Mouse (Mus musculus): ENCODE results near the gene Iqgap2.

The Iqgap2 gene

DNA sequence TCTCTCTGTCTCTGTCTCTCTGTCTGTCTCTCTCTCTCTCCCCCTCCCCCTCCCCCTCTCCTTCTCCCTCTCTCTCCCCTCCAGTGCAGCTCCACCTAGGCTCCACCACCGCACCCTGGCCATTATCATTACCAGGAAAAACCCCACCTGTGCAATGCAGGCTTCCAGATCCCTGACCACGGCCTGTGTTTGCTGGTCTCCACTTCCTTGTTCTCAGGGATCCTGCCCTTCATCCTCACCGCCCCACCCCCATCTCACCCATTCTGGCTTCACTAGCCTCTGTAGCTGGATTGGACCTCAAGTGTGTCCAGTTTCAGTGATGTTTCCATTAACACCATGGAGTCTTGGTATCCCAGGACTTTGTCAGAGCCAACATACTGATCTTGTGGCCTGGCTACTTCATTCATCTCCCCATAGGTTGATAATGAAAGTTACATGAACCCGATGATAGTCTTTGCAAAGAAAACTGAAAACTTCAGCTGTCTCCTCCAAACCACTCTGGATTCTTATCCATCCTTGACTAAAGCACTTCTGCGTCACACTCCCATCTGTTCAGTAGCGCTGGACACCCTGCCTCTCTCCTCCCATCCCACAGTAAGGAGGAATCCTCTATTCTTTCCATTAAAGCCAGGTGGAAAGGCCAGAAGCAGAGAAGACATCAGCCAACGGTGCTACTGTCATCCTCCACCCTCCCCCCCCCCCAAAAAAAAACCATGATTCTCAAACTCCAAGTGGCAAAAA, 62.1 kb downstream of the Iqgap2 start:
- DNase-seq (ENCODE audit: low read depth, low spot score), result no peak

DNA sequence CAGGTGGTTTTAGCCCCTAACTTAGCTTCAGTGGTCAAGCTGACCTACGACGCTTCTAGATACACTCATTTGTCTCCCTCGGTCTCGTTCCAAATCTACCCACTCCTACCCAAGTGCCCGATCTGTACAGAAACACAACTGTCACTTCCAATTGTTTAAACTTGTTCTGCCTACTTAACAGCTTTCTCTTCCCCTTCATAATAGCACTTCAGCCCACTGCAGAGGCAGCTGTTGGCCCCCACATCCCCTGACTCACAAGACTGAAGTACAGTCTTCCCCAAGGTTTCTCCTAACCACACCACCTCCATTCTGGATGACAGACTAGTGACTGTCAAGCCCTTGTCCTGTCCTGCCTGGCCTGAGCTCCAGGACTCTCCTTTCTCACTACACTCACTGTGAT, 63.1 kb downstream of the Iqgap2 start:
- DNase-seq (ENCODE audit: low read depth, low spot score), result no peak

DNA sequence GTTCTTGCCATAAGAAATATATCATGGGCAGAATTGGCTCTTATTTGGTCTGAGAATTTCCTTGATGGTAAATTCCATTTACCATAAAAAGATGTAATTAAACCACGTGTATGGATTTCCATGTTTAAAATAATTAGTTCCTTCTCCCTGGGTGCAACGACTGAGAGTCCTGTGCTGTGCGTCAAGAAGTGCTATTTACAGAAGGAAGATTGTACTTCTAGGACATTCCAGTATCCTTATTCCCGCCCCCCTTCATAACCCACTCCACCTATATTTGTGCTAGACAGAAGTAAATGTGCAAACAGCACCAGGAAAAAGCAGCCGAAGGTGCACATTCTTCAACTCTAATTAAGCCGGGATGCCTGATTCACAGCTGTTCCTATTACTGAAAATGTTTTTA, 65.5 kb downstream of the Iqgap2 start:
- DNase-seq (ENCODE audit: low read depth, low spot score), result no peak

DNA sequence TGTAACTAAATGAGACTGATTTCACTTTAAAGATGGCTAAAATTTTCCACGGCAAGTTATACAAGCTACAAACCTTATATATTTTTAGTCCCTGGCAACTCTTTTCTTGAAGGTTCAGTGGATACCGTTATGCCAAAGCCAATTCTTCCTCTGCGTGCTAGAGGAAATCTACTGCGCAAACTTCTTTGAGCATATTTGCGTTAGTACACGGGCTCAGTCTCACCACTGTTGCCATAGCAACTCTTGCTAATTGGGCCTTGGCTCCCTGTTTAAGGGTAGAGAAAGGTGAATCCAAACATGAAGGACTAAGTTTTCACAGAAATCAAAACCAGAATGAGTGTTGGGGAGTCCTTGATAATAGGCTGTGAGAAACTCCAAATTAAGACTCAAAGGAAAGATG, 68.8 kb downstream of the Iqgap2 start:
- DNase-seq (ENCODE audit: low read depth, low spot score), result no peak

DNA sequence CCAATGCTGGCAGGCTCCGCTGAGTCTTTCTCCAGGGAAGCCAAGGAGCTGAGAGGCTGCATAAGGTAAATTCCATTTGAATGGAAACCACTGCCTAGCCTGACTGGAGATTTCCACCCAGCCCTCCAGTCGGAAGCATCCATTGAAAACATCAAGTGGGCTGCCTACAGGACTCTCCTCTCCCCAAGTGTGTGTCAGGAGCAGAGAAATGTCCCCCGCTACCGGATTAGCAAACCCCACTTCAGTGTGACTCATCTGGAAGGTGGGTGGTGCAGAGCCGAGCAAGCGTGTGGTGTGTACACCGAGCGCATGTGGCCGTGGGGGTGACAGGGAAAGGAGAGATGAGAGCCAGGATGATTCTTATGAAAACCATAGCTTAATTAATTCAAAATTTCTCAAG, 71.7 kb downstream of the Iqgap2 start:
- DNase-seq (ENCODE audit: low read depth, low spot score), result no peak

DNA sequence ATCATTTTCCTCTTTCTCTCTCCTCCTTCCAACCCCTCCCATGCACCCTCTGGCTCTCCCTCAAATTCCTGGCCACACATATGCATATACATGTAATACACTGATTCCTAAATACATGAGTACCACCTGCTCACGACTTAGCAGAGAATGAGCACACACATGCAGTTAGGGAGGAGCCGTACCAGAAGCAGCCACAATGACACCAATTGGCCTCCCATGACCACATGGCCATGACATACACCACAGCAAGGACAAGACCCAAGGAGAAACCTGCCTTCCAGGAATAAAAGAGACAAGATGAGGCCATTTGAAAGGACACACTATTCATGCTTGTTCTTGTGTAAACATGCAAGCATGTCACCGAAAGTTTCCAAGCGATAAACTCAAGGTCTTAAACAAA, 72.8 kb downstream of the Iqgap2 start:
- DNase-seq (ENCODE audit: low read depth, low spot score), result no peak

DNA sequence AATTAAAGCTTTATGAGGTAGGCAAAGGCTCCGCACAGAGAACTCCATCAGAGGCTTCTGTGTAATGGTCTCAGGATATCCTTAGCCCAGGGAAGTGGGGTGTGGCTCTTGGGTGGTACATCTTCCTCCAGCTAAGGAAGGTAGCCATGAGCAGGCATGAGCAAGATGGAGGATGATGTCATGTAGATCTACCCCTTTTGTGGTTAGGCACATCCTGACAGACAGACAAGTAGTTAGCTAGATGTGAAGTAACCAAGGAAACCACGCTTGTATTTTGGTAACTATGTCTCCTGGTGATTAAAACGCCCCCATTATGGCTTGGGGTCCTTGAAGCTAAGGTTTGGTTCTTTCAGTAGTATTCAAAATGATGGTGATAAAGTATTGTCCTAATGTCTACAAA, 78.1 kb downstream of the Iqgap2 start:
- DNase-seq (ENCODE audit: low read depth, low spot score), result peak; percentile 73

DNA sequence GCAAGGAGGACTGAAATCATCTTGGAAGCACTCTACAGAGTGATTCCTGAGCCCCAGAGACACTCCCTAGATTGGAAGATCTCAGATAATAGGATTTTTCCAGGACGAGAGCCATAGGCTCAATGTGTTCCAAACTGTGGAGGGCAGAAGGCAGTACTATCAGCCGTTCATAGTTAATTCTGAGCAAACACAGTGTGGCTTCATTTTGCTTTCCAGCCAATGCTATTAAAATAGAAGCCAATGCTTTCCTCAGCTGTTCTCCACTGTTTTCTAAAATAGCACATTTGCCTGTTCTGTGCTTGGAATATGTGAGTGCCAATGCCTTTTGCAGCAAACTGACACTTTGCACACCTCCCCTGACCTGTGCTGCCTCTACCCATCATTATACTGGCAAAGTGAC, 80.9 kb downstream of the Iqgap2 start:
- no peak for DNase-seq (ENCODE audit: low read depth, low spot score)

DNA sequence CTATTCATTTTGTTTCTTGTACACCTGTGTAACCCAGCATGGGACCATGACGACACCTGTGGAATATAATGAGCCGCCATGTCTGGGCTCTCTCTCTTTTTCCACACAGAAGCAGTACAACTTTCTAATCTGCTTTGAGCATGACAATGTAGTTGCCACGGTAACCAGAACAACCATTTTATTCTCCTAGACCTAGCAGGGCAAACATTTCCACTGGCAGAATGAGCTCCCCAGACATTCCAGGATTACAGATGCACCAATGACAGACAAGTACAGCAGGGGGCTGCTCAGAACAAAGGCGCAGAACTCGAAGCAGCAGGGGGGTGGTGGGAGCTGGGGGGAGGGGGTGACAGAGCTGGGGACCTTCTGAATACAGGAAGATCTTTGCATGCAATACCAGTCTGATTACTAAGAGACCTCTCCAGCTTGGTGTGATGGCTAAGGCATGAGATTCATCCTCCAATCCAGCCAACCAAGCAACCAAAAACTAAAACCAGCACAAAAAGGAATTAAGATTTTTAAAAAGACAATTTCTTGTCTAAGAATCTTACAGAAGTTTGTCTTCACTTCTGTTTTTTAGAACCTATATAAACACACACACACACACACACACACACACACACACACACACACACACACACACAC, 84.5 kb downstream of the Iqgap2 start:
- no peak for DNase-seq (ENCODE audit: low read depth, low spot score)

DNA sequence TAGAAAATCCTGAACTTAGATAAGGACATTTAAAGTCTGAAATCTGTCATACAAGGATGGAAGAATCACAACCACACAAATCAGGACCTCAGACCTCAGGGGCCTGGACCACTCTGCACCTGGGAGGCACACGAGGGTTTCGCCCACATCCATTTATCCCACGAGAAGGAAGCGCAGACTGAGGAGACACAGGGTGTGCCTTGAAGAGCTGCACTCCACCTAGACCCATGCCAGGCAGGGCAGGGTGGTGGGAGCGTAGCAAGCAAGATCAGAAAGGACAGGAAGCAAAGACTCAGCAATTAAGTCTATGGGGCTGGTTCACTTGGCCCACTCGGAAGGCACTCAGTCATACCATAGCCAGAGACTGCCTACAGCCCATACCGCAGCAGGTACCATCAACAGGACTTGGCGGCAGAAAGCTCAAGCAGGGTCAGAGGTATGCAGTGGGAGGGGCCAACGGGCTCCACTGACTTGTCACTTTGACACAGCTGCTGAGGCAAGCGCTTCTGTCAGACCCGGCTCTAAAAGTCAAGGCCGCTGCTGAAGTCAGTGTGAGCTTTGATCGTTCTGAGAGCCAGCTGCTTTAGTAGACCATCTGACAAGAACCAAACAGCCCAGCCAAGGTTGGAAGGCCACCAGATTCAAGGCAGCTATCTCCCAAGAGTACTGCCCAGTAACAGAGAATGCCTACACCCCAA, 86.1 kb downstream of the Iqgap2 start:
- DNase-seq (ENCODE audit: low read depth, low spot score), result no peak

DNA sequence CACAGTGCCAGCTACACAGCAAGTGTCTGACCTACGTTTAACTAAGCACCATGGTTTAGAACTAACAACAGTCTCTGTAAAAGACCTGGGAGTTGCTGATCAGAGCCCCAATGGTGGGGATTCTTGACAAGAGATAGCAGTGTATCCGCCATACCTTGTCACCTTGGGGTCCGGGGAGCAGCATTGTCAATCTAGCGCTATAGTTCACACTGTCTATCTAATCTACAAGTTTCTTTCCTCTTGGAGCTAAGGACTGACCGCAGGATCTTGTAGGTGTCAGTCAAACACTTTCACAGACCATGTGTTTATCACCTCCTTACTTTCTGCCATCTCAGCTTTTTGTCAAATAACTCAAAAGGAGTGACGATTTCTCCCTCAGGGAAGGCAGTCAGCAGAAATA, 87.6 kb downstream of the Iqgap2 start:
- no peak for DNase-seq (ENCODE audit: low read depth, low spot score)

DNA sequence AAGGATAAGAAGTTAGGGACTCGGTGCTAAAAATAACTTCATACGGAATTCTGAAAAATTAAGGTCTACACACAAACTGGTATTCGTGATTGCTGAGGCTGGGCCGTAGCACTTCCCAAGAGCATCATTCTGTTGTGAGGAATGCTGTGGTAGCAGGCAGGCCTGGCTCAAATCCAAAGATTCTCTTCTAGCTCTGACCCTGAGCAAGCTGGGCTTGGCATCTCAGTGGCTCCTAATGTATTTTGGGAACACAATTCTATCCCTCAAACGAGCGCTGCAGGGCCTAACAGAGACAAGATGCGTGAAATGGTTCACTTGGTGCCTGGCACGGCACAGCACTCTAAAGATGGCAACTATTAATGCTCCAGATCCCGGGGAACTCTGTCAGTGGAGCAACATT, 90.8 kb downstream of the Iqgap2 start:
- no peak for DNase-seq (ENCODE audit: low read depth, low spot score)

DNA sequence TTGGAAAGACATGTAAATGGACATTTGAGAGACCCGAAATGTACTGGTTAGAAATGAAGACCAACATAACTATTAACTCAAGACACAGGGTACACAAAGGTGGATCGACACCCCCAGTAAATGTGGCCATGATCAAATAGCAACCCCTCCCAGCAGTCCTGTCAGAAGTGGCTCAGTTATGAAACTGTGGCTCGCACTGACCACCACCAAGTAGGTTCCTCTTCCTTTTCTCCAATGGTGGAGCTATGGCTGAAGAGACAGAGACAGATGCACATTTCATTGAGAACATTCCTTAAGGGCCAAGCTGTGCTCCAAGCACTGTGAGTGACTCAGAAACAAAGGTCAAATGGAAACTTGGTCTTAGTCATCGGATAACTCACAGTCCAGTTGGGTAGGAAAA, 92.4 kb downstream of the Iqgap2 start:
- no peak for DNase-seq (ENCODE audit: low read depth, low spot score)

DNA sequence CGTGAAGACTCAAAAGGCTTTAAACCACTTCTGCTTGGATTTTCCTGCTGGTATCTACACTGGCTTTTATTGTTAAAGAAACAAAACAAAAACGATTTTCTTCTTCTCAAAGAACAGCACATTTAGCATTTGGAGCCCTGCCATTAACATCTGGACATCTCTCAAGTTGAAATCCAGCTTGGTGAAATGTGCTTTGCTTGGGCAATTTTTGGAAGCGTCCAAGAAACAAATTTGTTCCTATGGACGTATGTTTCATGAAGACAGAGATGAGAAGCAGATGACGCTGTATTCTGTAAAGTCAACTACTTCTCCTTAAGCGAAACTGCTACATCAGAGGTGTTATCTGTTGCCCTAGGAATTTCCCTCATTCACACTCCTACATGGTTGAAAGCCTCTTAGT, 93.0 kb downstream of the Iqgap2 start:
- no peak for DNase-seq (ENCODE audit: low read depth, low spot score)

DNA sequence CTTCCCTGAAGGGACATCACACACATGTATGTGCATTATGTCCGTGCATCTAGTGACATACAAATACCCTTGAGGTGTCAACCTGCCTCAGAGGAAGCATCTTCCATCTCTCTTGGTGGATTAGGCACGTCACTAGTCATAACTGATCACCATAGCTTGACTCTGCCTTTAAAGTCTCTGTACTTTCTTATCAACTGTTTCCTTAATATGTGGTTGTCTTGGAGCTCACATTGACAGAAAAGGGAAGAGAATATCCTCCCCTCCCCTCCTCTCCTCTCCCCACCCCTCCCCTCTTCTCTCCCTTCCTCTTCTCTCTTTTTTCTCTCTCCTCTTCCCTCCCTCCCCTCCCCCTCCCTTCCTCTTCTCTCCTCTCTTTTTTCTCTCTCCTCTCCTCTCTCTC, 94.2 kb downstream of the Iqgap2 start:
- no peak for DNase-seq (ENCODE audit: low read depth, low spot score)

DNA sequence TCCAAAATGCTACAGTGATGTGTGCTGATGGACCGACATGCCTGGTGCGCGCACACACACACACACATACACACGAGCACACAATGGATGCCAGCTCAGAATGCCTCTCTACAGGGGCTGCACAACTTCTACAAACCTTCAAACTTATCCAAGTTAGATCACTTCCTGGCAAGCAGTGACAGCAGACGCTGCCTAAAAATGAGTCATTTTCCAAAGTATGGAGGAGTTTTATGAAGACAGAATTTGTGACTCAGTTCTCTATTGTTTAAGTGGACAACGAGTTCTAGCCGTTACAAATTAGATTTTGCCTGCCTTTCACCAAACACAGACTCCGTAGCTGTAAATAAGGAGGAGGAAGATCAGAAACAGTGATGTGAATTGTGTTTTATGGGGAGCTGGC, 97.4 kb downstream of the Iqgap2 start:
- DNase-seq (ENCODE audit: low read depth, low spot score), result no peak

DNA sequence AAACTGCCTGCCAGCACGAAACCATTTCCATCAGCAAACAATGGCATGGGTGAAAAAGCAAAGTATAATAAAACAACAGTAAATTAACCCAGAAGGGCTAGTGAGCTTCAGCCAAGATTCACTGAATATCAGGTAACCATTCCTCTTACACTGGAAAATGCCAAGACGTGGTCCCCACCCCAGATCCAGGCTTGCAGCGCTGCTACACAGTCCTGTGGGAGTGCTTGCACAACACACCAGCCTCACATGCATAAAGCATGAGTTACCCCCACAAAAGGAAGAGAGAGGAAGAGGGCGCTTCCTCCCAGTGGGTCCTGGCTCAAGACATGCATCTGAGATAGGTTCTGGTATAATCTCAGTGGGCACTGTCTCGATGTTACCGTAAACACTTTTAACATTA, 100.8 kb downstream of the Iqgap2 start:
- DNase-seq (ENCODE audit: low read depth, low spot score), result no peak

DNA sequence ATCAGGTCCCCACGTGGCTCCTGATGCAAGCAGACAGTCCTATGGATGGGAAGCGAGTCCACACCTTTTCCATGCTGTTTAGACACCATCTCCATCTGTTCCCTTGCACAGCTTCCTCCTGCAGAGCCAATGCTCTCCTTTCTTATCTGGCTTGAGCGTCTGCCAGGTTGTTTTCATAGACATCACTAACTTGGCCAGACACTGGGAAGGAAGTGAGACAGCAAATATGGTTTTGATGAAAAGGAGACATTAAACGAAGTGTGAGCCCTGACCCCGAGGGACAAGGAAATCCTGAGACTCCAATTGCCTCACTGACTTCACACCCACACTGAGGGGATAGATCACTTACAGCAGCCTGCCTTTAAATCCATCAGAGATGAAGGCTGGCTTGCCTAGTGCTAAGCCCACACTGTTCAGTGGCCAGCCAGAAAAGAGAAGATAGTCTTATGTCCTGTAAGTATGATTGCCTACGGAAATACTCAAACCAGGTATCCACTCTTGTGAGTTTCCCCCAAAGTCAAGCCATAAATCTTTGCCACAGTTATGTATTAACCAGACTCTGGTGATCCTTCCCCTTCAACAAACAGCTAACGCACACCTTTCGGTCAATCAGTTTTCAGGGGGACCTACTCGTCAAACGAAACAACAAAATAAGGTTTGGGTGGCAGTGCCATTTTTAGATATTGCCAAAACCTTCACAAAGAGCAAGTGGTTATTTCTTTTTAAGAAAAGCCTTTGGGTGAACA, 102.9 kb downstream of the Iqgap2 start:
- no peak for DNase-seq (ENCODE audit: low read depth, low spot score)

DNA sequence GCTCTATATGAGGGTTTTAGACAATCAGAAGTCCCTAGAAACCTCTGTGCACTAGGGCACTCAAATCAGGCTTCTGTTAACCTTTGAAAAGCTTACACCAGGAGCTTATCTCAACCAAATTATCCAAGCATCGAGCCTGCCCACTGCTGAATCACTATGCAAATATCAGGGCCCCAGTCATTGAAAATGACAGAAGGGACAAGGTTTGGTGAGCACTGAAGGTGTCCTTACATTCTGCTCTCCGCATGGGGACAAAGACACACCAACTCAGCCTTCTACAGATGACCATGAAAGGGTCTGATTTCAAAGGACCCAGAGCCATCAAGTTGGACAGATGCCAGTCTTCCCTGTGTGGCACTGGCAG, 108.8 kb downstream of the Iqgap2 start:
- DNase-seq (ENCODE audit: low read depth, low spot score), result no peak

DNA sequence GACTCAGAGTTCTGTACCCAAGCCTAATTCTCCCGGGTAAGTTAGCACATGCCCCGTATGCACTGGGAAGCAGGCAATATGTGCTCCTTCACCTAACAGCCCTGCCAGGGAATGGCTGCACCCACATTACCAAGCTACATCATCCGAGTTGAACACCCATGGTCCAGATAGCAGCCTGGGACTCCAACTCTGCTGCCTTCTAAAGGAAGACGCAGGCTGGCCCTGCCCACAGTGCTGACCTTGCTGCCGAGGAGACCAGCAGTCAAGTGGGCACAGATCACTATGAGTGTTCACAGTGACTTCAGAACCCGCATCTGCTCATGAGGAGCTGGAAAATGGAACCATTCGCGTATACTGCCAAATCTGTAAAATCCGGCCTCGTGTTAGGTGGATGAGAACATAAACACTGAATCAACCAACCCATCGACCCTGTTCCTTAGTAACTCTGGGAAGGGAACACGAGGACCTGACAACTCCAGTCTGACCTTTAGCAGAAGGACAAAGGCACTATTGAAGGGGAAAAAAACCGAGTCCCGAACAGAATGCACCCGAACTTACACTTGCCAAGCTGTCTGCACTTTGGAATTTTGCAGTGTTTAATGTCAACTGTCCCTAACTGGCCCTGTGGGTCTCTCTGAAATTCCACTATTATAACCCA, 109.3 kb downstream of the Iqgap2 start:
- DNase-seq (ENCODE audit: low read depth, low spot score), result no peak

DNA sequence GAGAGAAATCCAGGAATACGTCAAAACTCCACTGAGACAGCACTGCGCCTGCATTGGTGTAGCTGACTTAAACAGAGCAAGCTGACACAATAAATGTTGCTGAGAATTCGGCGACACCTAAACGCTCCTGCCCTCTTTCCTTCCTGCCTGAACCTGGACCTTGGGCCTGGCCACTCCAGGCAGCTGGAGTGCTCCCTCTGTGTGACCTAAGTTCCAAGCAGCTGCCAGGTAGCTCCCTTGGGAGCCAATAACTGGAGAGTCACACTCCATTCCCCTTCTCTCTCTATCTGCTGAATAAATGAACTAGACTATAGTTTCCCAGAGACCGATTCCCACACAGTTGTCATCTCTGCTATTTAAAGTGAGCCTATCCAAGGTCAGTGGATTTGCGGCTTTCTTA, 111.7 kb downstream of the Iqgap2 start:
- DNase-seq (ENCODE audit: low read depth, low spot score), result no peak

DNA sequence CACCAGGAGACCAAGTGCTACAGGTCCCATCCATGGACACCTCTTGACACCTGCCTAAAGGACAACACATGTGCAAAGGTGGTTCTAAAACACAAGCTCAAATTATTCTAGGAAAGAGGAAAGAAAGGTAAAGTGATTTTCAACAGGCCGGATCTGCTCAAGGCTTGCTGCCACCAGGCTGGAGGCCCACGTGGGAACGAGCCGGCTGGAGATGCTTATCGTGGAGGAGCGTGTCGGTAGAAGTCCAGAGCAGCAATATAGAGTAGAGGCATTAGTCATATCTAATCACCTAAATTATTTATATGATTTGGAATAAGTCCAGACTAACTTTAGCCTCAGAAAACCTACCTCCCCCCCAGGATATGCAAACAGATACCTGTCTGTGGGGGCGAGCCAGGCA, 112.5 kb downstream of the Iqgap2 start:
- DNase-seq (ENCODE audit: low read depth, low spot score), result no peak
